Mouse (Mus musculus) small intestine, adult 2 months (tissue): ENCODE data around the gene Naa20.

Experiments used
- CTCF ChIP-seq: fragments of 200-500 bp; IDR thresholded peaks from 2 replicates; pipeline ENCODE4 v1.5.1; 2012; ENCODE audit warnings: low read depth, mild to moderate bottlenecking, control low read depth, inconsistent platforms, low read length, moderate library complexity, mixed read lengths; ENCODE audit not compliant: insufficient replicate concordance, insufficient read length; ENCODE audit errors: extremely low read depth
- POLR2A ChIP-seq: fragments of 200-500 bp; IDR thresholded peaks from 2 replicates; pipeline ENCODE4 v1.6.1; 2012; ENCODE audit warnings: low read depth, mild to moderate bottlenecking, control low read depth, inconsistent platforms, low read length, moderate library complexity

- TF ChIP-seq POLR2A (no peak), CTCF (no peak)
Measured at GRCm38 (mm10) chr2:145957450-145957849, 55.6 kb downstream of the Naa20 start.
